Mouse (Mus musculus): ENCODE data around the gene Xrn2. TPM values are rescaled to one million over a fixed set of nuclear protein-coding genes. Genes with fewer than 3 reads are reported as not detected.

Gene Xrn2
- polyA plus RNA-seq, 1 experiment from 2014 or later, result 70.3 TPM

GRCm38 (mm10) chr2:147070305-147070704, 57.5 kb downstream of the Xrn2 start:
- Histone ChIP-seq H3K4me1 (replicated peaks; ENCODE audit: insufficient read depth, low read length) (no peaks in the 10 kb centered on the region), H3K27me3 (ENCODE audit: insufficient read depth, low read length) (no peaks in the 10 kb centered on the region), H3K9me3 (replicated peaks; ENCODE audit: low read length) (no peaks in the 10 kb centered on the region), H3K36me3 (ENCODE audit: insufficient read depth, low read length) (peaks cover 15% of the 10 kb centered on the region; the same call in 1 of the 2 replicates), H3K27ac (no peak overlapping the region), H3K9ac (ENCODE audit: low read depth, low read length) (no peak overlapping the region), H3K4me2 (ENCODE audit: low read length) (no peak overlapping the region), H3K4me3 (replicated peaks; ENCODE audit: low read depth, low read length) (no peak overlapping the region)
- TF ChIP-seq CTCF (IDR thresholded peaks at IDR 0.05; ENCODE audit: low read depth), result no peak
- DNase-seq (ENCODE audit: low spot score) (no peak), ATAC-seq (replicated peaks; ENCODE audit: low FRiP score, low read depth) (no peak)
- WGBS, result 86% methylated on average over 1 of the region's 1 CpGs

GRCm38 (mm10) chr2:147073962-147074361, 61.2 kb downstream of the Xrn2 start:
- no peak overlapping the region for H3K4me3 ChIP-seq (replicated peaks; ENCODE audit: low read depth, low read length)
- H3K27me3 ChIP-seq (ENCODE audit: insufficient read depth, low read length), result no peaks in the 10 kb centered on the region
- ATAC-seq (replicated peaks; ENCODE audit: low FRiP score, low read depth) (no peak), DNase-seq (ENCODE audit: low spot score) (no peak)
- no peak overlapping the region for H3K4me2 ChIP-seq (ENCODE audit: low read length)
- H3K27ac ChIP-seq, result no peak overlapping the region
- H3K9me3 ChIP-seq (replicated peaks; ENCODE audit: low read length), result no peaks in the 10 kb centered on the region
- 87% methylated on average over 2 of the region's 2 CpGs for whole genome bisulfite sequencing
- TF ChIP-seq CTCF (IDR thresholded peaks at IDR 0.05; ENCODE audit: low read depth), result no peak
- H3K4me1 ChIP-seq (replicated peaks; ENCODE audit: insufficient read depth, low read length), result no peaks in the 10 kb centered on the region
- peaks cover 17% of the 10 kb centered on the region; the same call in 1 of the 2 replicates for H3K36me3 ChIP-seq (ENCODE audit: insufficient read depth, low read length)
- no peak overlapping the region for H3K9ac ChIP-seq (ENCODE audit: low read depth, low read length)

- no peak overlapping the region for H3K4me3 ChIP-seq (replicated peaks; ENCODE audit: low read depth, low read length)
- no peak overlapping the region for H3K27ac ChIP-seq
- H3K4me1 ChIP-seq (replicated peaks; ENCODE audit: insufficient read depth, low read length), result no peaks in the 10 kb centered on the region
- TF ChIP-seq CTCF (IDR thresholded peaks at IDR 0.05; ENCODE audit: low read depth), result no peak
- WGBS, result 92% methylated on average over 4 of the region's 4 CpGs
- H3K36me3 ChIP-seq (ENCODE audit: insufficient read depth, low read length), result peaks cover 17% of the 10 kb centered on the region; the same call in 1 of the 2 replicates
- ATAC-seq (replicated peaks; ENCODE audit: low FRiP score, low read depth), result no peak
- H3K27me3 ChIP-seq (ENCODE audit: insufficient read depth, low read length), result no peaks in the 10 kb centered on the region
- no peak for DNase-seq (ENCODE audit: low spot score)
- H3K4me2 ChIP-seq (ENCODE audit: low read length), result no peak overlapping the region
- no peaks in the 10 kb centered on the region for H3K9me3 ChIP-seq (replicated peaks; ENCODE audit: low read length)
- H3K9ac ChIP-seq (ENCODE audit: low read depth, low read length), result no peak overlapping the region
Observed at GRCm38 (mm10) chr2:147074399-147074798, 61.6 kb downstream of the Xrn2 start.

GRCm38 (mm10) chr2:147082391-147082790, 69.6 kb downstream of the Xrn2 start:
- Histone ChIP-seq H3K27ac (no peak overlapping the region), H3K27me3 (ENCODE audit: insufficient read depth, low read length) (peaks cover 53% of the 10 kb centered on the region), H3K4me1 (replicated peaks; ENCODE audit: insufficient read depth, low read length) (no peaks in the 10 kb centered on the region; the same call in 1 of the 2 replicates), H3K9ac (ENCODE audit: low read depth, low read length) (no peak overlapping the region), H3K36me3 (ENCODE audit: insufficient read depth, low read length) (no peaks in the 10 kb centered on the region), H3K9me3 (replicated peaks; ENCODE audit: low read length) (no peaks in the 10 kb centered on the region), H3K4me2 (ENCODE audit: low read length) (no peak overlapping the region), H3K4me3 (replicated peaks; ENCODE audit: low read depth, low read length) (no peak overlapping the region)
- 62% methylated on average over 4 of the region's 4 CpGs for WGBS
- DNase-seq (ENCODE audit: low spot score), result no peak
- TF ChIP-seq CTCF (IDR thresholded peaks at IDR 0.05; ENCODE audit: low read depth), result no peak
- ATAC-seq (replicated peaks; ENCODE audit: low FRiP score, low read depth), result no peak

GRCm38 (mm10) chr2:147083471-147084365, 70.9 kb downstream of the Xrn2 start:
- Histone ChIP-seq H3K27ac (no peak overlapping the region), H3K27me3 (ENCODE audit: insufficient read depth, low read length) (peaks cover 65% of the 10 kb centered on the region), H3K9me3 (replicated peaks; ENCODE audit: low read length) (no peaks in the 10 kb centered on the region), H3K4me2 (ENCODE audit: low read length) (peak overlapping the region; percentile 48), H3K9ac (ENCODE audit: low read depth, low read length) (no peak overlapping the region), H3K4me1 (replicated peaks; ENCODE audit: insufficient read depth, low read length) (no peaks in the 10 kb centered on the region; the same call in 1 of the 2 replicates), H3K36me3 (ENCODE audit: insufficient read depth, low read length) (no peaks in the 10 kb centered on the region), H3K4me3 (replicated peaks; ENCODE audit: low read depth, low read length) (peak overlapping the region; percentile 34; the same call in 1 of the 2 replicates)
- under 1% methylated on average over 72 of the region's 72 CpGs for WGBS
- no peak for DNase-seq (ENCODE audit: low spot score)
- peak; percentile 47; the same call in 1 of the 2 replicates for ATAC-seq (replicated peaks; ENCODE audit: low FRiP score, low read depth)
- TF ChIP-seq CTCF (IDR thresholded peaks at IDR 0.05; ENCODE audit: low read depth), result no peak

- Histone ChIP-seq H3K27me3 (ENCODE audit: insufficient read depth, low read length) (peaks cover 65% of the 10 kb centered on the region), H3K36me3 (ENCODE audit: insufficient read depth, low read length) (no peaks in the 10 kb centered on the region), H3K27ac (no peak overlapping the region), H3K9me3 (replicated peaks; ENCODE audit: low read length) (no peaks in the 10 kb centered on the region), H3K4me2 (ENCODE audit: low read length) (peak overlapping the region; percentile 48), H3K4me3 (replicated peaks; ENCODE audit: low read depth, low read length) (peak overlapping the region; percentile 34), H3K4me1 (replicated peaks; ENCODE audit: insufficient read depth, low read length) (no peaks in the 10 kb centered on the region; the same call in 1 of the 2 replicates), H3K9ac (ENCODE audit: low read depth, low read length) (no peak overlapping the region)
- ATAC-seq (replicated peaks; ENCODE audit: low FRiP score, low read depth) (peak; percentile 27; the same call in 1 of the 2 replicates), DNase-seq (ENCODE audit: low spot score) (no peak)
- no peak for TF ChIP-seq CTCF (IDR thresholded peaks at IDR 0.05; ENCODE audit: low read depth)
- 1% methylated on average over 101 of the region's 106 CpGs for WGBS
Observed at GRCm38 (mm10) chr2:147084366-147085071, 71.7 kb downstream of the Xrn2 start.

Data from kidney, postnatal 0 days (tissue).